Mouse (Mus musculus): ENCODE data around the gene Ank3. TPM values are rescaled to one million over a fixed set of nuclear protein-coding genes. Genes with fewer than 3 reads are reported as not detected.

The Ank3 gene
- polyA plus RNA-seq, 2 experiments, result 3.1 to 5.3 TPM

- no peak overlapping the region for H3K9ac ChIP-seq (replicated peaks)
- H3K36me3 ChIP-seq (replicated peaks; ENCODE audit: control insufficient read depth, insufficient read depth, low read depth), result no peaks in the 10 kb centered on the region
- WGBS (ENCODE audit: insufficient replicate concordance), result 58% methylated on average over 2 of the region's 2 CpGs
Measured at GRCm38 (mm10) chr10:70055291-70055690, 656.7 kb downstream of the Ank3 start.

GRCm38 (mm10) chr10:70057064-70057463 lies 658.5 kb downstream of the Ank3 start:
- no peaks in the 10 kb centered on the region for H3K9me3 ChIP-seq (ENCODE audit: control insufficient read depth, low read length)
- H3K4me3 ChIP-seq (ENCODE audit: insufficient read depth in 1 of 2, low read depth in 2 of 2, low read length in 2 of 2), result no peak overlapping the region
- DNase-seq (ENCODE audit: low read depth in 3 of 3, low spot score in 3 of 3) (no peak), ATAC-seq (ENCODE audit: insufficient read depth) (no peak)
- H3K4me2 ChIP-seq (ENCODE audit: low read depth), result no peak overlapping the region
- H3K9ac ChIP-seq (replicated peaks), result no peak overlapping the region
- H3K27me3 ChIP-seq (ENCODE audit: control insufficient read depth, insufficient read depth, low read length), result no peaks in the 10 kb centered on the region
- H3K4me1 ChIP-seq (replicated peaks; ENCODE audit: control insufficient read depth in 2 of 2, insufficient read depth in 2 of 2, low read length in 1 of 2), result no peaks in the 10 kb centered on the region
- 42% methylated on average over 3 of the region's 3 CpGs for WGBS (ENCODE audit: insufficient replicate concordance)
- H3K27ac ChIP-seq, result no peak overlapping the region
- TF ChIP-seq EP300 (IDR thresholded peaks at IDR 0.05; ENCODE audit: low read depth) (no peak), CTCF (IDR thresholded peaks at IDR 0.05; ENCODE audit: low read depth) (no peak)
- no peaks in the 10 kb centered on the region for H3K36me3 ChIP-seq (replicated peaks; ENCODE audit: control insufficient read depth, insufficient read depth, low read depth)

More at GRCm38 (mm10) chr10:70055291-70055690, 656.7 kb downstream of the Ank3 start:
- ATAC-seq (ENCODE audit: insufficient read depth) (no peak), DNase-seq (ENCODE audit: low read depth in 3 of 3, low spot score in 3 of 3) (no peak)
- no peaks in the 10 kb centered on the region for H3K4me1 ChIP-seq (replicated peaks; ENCODE audit: control insufficient read depth in 2 of 2, insufficient read depth in 2 of 2, low read length in 1 of 2)
- H3K27me3 ChIP-seq (ENCODE audit: control insufficient read depth, insufficient read depth, low read length), result no peaks in the 10 kb centered on the region
- H3K4me2 ChIP-seq (ENCODE audit: low read depth), result no peak overlapping the region
- no peaks in the 10 kb centered on the region for H3K9me3 ChIP-seq (ENCODE audit: control insufficient read depth, low read length)
- TF ChIP-seq CTCF (IDR thresholded peaks at IDR 0.05; ENCODE audit: low read depth) (no peak), EP300 (IDR thresholded peaks at IDR 0.05; ENCODE audit: low read depth) (no peak)
- H3K4me3 ChIP-seq (ENCODE audit: insufficient read depth in 1 of 2, low read depth in 2 of 2, low read length in 2 of 2), result no peak overlapping the region
- H3K27ac ChIP-seq, result no peak overlapping the region

GRCm38 (mm10) chr10:70060021-70060688 lies 661.6 kb downstream of the Ank3 start:
- Histone ChIP-seq H3K4me1 (replicated peaks; ENCODE audit: control insufficient read depth in 2 of 2, insufficient read depth in 2 of 2, low read length in 1 of 2) (no peaks in the 10 kb centered on the region), H3K27me3 (ENCODE audit: control insufficient read depth, insufficient read depth, low read length) (no peaks in the 10 kb centered on the region), H3K27ac (no peak overlapping the region), H3K9me3 (ENCODE audit: control insufficient read depth, low read length) (no peaks in the 10 kb centered on the region), H3K4me3 (ENCODE audit: insufficient read depth in 1 of 2, low read depth in 2 of 2, low read length in 2 of 2) (no peak overlapping the region), H3K36me3 (replicated peaks; ENCODE audit: control insufficient read depth, insufficient read depth, low read depth) (no peaks in the 10 kb centered on the region), H3K9ac (replicated peaks) (no peak overlapping the region), H3K4me2 (ENCODE audit: low read depth) (no peak overlapping the region)
- no peak for DNase-seq (ENCODE audit: low read depth in 3 of 3, low spot score in 3 of 3)
- WGBS (ENCODE audit: insufficient replicate concordance), result 68% methylated on average over 19 of the region's 19 CpGs
- TF ChIP-seq EP300 (IDR thresholded peaks at IDR 0.05; ENCODE audit: low read depth) (no peak), CTCF (IDR thresholded peaks at IDR 0.05; ENCODE audit: low read depth) (no peak)
- no peak for ATAC-seq (ENCODE audit: insufficient read depth)

GRCm38 (mm10) chr10:70060689-70061081 lies 662.1 kb downstream of the Ank3 start:
- no peak overlapping the region for H3K9ac ChIP-seq (replicated peaks)
- no peak overlapping the region for H3K27ac ChIP-seq
- WGBS (ENCODE audit: insufficient replicate concordance), result 35% methylated on average over 10 of the region's 10 CpGs
- no peak overlapping the region for H3K4me3 ChIP-seq (ENCODE audit: insufficient read depth in 1 of 2, low read depth in 2 of 2, low read length in 2 of 2)
- no peak for DNase-seq (ENCODE audit: low read depth in 3 of 3, low spot score in 3 of 3)
- no peaks in the 10 kb centered on the region for H3K9me3 ChIP-seq (ENCODE audit: control insufficient read depth, low read length)
- TF ChIP-seq CTCF (IDR thresholded peaks at IDR 0.05; ENCODE audit: low read depth) (no peak), EP300 (IDR thresholded peaks at IDR 0.05; ENCODE audit: low read depth) (no peak)
- no peak overlapping the region for H3K4me2 ChIP-seq (ENCODE audit: low read depth)
- ATAC-seq (ENCODE audit: insufficient read depth), result no peak
- H3K36me3 ChIP-seq (replicated peaks; ENCODE audit: control insufficient read depth, insufficient read depth, low read depth), result no peaks in the 10 kb centered on the region
- no peaks in the 10 kb centered on the region for H3K4me1 ChIP-seq (replicated peaks; ENCODE audit: control insufficient read depth in 2 of 2, insufficient read depth in 2 of 2, low read length in 1 of 2)
- no peaks in the 10 kb centered on the region for H3K27me3 ChIP-seq (ENCODE audit: control insufficient read depth, insufficient read depth, low read length)

- no peak for ATAC-seq (ENCODE audit: insufficient read depth)
- Histone ChIP-seq H3K27ac (no peak overlapping the region), H3K36me3 (replicated peaks; ENCODE audit: control insufficient read depth, insufficient read depth, low read depth) (no peaks in the 10 kb centered on the region), H3K27me3 (ENCODE audit: control insufficient read depth, insufficient read depth, low read length) (no peaks in the 10 kb centered on the region), H3K4me2 (ENCODE audit: low read depth) (no peak overlapping the region), H3K9me3 (ENCODE audit: control insufficient read depth, low read length) (no peaks in the 10 kb centered on the region), H3K4me1 (replicated peaks; ENCODE audit: control insufficient read depth in 2 of 2, insufficient read depth in 2 of 2, low read length in 1 of 2) (no peaks in the 10 kb centered on the region), H3K9ac (replicated peaks) (no peak overlapping the region), H3K4me3 (ENCODE audit: insufficient read depth in 1 of 2, low read depth in 2 of 2, low read length in 2 of 2) (no peak overlapping the region)
- WGBS (ENCODE audit: insufficient replicate concordance), result 60% methylated on average over 6 of the region's 6 CpGs
- no peak for DNase-seq (ENCODE audit: low read depth in 3 of 3, low spot score in 3 of 3)
- no peak for TF ChIP-seq EP300 (IDR thresholded peaks at IDR 0.05; ENCODE audit: low read depth)
- TF ChIP-seq CTCF (IDR thresholded peaks at IDR 0.05; ENCODE audit: low read depth), result no peak
Measured at GRCm38 (mm10) chr10:70063881-70064555, 665.4 kb downstream of the Ank3 start.
